Mouse (Mus musculus) layer of hippocampus, postnatal 10 days (tissue): ENCODE data around the gene Igfbp6. TPM values are rescaled to one million over a fixed set of nuclear protein-coding genes. Genes with fewer than 3 reads are reported as not detected.

Experiments
- DNase-seq, 2 experiments: peaks; one replicate each; pipeline ENCODE4 v3.0.0; 2021; ENCODE audit warnings: low spot score in 2 of 2
- total RNA-seq, 2 experiments: library from RNA; stranded (reverse); gene quantifications; 2 replicates each; pipeline ENCODE4 v1.2.3; 2021

Igfbp6 gene
- total RNA-seq, 2 experiments from 2014 or later: 2.3 to 3.1 TPM

DNA sequence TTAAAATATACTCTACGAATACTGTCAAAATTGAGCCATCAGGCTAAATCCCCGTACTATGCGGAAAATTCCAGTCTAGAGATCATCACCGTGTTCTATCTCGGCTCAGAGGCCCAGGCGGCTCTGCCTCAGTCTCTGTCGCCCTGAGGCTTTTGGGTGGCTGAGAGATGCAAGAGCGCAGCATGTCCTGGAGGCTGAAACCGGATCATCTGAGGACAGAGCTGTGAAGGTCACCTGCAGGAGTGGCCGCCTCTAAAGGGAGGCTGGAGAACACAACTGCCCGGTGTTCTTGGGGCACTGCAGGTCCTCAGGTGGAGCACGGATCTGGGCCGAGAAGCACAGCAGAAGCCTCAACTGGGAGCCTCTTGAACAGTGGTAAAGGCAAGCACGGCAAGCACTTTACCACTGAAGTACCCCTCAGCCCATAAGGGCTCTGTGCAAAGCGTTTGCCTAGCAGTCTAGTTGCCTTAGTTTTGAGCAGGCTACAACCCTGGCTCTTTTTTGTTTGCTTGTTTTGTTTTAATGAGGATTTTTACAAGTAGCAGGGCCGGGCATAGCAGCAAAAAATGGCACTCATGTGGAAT, 31.7 kb downstream of the Igfbp6 start:
- no peak for DNase-seq

DNA sequence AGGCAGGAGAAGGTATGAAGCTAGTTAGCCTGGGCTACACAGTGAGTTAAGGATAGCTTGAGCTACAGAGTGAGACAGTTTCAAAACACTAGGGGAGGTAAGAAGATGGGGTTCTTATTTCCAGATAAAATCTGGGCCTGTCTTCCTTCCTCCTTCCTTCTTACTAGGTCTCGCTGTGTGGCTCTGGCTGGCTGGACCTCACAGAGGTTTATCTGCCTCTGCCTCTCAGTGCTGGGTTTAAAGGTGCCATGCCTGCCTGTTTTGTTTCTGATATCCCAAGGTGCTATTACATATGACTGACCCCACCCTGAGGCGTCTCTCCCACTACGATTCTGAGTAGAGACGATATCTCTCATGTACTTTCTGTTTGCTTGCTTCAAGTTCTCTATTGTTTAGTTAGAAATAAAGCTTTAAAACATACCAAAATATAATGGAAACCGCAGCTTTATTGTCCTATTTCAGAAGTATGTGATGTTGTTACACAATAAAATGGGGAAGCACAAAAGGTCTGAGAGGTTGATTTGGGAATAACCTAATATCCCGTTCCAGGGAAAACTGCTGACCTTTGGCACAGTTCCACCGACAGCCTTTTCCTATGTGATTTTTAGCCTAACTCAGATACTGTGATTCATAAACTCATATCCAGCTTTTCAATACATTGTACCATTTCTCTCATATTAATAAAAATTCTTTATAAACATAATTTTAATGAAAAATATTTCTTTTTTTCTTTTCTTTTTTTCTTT, 32.6 kb downstream of the Igfbp6 start:
- DNase-seq: no peak

DNA sequence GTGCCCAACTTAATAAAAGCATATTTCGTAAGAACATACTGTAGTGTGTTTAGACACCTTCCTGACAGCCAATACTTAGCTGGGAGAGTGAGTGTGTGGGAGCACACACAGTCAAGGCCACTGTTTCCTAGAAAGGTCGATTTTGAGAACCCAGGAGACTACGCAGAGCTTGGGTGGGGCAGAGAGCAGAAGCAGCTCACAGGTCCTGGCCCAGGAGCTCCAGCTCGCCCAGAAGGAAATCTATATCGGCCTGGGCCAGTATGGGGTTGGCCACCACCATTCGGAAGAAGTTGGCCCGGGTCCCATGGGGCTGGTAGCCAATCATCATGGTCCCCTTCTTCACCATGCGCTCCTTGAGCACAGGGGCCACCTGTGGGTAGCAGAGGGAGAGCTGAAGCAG, 33.3 kb downstream of the Igfbp6 start:
- no peak for DNase-seq

DNA sequence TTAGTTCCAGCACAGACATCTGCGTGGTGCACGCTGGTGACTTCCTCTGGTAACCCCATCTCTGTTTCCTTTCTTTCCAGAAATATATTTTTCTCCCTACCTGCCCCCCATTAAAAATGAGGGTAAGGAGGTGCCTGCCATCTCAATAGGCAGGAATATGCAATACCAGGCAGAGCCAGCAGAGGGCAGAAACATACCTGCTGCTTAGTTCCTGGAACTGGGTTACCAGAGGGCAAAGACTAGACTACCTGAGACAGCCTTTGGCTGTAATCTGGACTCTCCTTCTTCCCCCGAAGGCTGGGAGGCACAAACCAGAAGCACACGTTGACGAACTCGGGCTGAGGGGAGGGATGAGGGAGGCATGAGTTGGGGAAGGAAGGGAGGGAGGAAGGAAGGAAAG, 34.1 kb downstream of the Igfbp6 start:
- peak; percentile 83 for DNase-seq

DNA sequence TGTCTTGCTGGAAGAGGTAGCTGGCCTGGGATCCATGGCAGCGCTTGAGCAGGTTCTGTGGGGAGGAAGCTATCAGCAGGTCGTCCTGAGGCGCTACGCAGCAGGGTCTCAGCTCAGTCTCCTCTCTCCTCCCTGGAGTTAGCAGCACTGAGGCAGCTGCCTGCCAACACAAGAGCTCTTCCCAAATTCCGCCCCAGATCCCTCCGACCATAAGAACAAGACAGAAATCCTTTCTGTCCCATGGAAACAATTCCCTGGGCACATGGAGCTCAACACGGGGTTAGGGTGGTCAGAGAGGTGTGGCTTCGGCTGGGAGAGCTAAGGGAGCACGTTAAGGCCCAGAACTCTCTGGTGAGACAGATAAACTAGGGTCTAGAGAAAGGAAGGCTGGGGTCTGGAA, 34.9 kb downstream of the Igfbp6 start:
- no peak for DNase-seq

DNA sequence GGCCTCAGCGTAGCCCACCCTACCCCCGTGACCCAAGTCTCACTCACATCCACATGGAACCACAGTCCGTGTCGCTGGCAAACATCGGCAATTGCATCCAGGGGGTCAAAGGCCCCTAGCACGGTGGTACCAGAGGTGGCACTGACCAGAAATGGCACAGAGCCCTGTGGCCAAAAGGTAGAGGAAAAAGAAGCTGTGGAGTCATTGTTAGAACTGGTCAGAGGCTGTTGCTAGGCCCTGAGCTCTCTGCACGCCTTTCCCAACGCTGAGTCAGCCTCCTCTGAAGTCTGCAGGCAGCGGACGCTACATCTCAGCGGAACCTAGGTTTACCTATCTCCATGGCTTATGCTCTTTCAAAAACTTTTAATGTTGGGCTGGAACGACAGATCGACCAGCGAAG, 35.8 kb downstream of the Igfbp6 start:
- DNase-seq: no peak

DNA sequence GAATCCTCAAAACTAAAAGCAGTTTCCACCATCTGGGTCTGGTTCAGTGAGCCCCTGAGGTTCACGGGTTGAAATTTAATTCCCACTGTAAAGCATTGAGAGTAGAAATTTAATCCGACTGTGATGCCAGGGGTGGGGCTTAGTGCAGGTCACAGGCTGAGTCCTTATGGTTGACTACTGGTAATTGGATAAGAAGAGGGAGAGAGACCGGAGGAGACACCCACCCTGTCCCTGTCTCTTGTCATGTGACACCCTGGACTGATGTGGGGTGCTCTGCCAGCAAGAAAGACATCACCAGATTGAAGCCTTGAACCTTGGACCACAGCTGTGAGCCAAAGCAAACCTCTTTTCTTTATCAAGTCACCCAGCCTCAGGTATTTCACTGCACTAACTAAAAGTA, 38.9 kb downstream of the Igfbp6 start:
- no peak for DNase-seq

DNA sequence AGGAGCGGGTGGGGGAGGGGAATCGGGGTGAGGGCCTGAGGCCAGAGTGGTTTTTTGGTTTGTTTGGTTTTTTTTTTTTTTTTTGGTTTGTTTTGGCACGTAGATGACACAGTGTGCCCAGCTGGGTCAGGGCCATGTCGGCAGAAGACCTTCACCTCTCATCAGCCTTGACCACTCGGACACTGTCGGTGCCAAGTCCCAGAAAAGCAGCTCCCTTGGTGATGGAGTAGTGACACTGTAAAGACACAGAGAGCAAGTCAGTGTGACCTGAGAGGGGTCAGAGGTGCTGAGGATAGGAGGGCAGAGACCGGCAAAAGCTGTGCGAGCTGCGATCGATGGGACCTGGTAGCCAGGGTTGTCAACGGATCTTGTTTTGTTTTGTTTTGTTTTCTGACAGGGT, 42.1 kb downstream of the Igfbp6 start:
- DNase-seq: no peak

DNA sequence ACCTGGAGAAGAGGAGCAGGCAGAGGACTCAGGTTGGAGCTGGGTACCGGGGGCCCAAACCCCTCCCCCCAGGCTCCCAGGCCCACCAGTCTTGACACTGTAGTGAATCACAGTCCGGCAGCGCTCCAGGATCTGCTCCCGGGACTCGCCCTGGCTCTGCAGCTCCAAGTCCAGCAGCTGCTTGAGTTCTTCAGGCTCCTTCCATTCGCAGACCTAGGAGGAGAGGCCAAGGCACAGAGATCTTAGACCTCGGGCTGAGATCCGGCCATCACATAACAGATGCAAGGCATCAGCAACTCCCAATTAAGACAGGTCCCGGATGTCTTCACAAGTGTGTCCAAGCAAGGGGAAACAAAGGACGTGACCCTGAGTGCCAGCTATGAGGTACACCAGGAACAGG, 43.9 kb downstream of the Igfbp6 start:
- no peak for DNase-seq

DNA sequence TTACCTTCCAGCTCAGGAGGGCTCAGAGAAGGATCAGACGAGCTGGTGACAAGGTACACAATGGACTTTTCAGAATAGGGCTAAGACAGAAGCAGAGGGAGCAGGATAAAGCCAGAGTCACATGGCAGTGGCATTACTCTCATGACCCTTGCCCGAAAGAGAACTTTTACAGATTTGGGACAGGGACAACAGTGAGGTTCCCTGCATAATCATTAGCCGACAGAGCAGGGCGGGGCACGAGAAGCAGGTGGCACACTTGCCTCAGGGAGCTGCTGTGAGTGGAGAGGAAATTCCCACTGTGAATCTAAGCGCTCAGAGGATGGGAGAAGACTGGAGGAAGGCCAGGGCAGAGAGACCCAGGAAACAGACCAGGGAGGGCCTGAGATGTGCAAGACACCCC, 44.7 kb downstream of the Igfbp6 start:
- DNase-seq: no peak

DNA sequence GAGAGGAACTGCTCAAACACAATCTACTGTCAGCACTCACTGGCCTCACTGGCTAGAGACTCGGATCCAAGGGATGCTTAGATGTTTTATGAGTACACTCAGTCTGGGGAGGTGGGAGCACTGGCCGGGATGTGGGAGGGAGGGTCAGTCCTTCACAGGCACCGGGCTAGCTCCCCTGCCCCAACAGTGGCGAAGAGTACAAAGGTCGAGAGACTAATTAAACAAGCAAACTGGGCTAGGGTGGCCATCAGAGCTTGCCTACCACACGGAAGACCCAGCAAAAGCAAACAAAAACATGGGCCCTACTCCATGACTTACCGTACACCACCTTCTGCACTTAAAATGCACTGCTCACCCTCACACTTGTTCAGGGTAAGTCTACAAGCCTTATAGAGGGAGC, 47.5 kb downstream of the Igfbp6 start:
- no peak for DNase-seq

DNA sequence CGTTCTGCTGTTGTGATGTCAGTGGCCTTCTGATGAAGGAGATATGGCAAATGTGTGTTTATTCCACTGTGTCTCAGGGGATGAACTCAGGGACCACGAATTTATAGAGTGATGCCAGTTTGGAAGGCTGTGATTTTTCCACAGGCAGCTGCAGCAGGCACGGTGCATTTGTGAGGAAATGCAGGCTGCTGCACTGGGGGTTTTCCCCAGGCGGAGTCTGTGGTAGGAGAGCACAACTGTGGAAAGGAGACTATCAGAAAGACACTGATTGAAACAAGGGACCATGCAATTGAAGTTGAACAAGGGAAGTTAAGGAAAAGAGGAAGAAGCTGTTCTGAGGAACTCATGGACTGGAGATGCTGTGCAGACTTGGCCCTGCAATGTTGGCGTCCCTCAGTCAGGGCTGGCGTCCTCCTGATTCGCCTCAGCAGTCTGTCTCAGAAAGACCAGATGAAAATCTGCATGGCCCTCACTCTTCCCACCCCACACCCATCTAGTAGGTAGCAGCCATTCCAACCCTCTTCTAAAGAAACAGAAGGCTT, 48.2 kb downstream of the Igfbp6 start:
- DNase-seq: no peak

DNA sequence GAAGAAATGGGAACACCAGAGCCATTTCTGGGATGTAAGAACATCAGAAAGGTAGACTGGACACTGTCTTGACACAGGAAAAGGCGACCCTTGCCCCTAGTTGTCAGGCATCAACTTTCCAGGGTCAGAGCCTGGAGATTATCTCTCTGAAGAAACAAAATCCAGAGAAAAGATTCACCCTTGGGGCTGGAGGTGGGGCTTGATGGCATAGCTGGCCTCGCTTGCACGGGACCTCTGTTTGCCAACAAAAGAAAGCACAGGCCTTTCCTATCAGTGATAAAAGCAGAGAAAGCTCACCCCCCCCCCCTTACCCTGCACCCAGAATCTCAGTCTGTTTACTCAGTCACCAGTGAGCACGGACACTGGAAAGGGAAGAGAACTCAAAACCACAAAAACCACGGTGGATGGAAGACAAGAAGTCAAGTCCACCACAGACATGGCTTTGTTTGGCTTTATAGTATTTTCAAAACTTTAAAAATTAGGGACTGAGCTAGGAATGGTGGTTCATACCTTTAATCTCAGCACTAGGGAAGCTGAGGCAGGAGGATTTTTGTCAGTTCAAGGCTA, 48.7 kb downstream of the Igfbp6 start:
- DNase-seq: no peak

DNA sequence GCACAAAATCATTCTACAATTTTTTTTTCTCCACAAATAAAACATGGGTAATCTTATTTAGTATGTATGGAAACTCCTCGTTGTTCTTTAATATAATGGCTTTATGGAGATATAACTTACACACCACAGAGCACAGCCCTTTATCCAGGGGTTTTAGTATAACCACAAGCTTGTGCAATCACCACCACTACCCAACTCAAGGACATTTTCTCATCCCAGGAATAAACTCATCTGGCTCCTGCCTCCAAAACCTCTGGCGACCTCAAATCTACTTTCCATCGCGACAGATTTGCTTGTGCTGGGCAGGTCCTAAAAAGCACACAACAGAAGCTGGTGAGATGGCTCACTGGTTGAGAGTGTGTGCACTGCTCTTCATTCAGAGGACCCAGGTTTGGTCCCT, 49.5 kb downstream of the Igfbp6 start:
- DNase-seq: no peak

DNA sequence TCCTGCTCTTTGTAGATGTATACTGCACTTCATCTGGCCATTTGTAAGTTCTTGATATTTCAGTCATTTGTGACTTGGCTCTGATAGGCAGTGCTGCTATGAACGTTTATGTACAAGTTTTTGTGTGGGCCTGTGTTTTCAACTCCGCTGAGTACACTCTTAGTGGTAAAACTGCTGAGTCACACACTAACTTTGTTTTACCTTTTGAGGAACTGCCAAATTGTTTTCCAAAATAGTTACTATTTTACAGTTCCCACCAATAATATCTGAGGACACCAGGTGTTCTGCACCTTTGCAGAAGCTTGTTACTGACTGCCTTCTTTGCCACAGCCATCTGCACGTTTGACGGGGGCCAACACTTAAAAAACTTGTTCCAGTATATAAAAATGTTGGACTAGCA, 50.3 kb downstream of the Igfbp6 start:
- DNase-seq: no peak

DNA sequence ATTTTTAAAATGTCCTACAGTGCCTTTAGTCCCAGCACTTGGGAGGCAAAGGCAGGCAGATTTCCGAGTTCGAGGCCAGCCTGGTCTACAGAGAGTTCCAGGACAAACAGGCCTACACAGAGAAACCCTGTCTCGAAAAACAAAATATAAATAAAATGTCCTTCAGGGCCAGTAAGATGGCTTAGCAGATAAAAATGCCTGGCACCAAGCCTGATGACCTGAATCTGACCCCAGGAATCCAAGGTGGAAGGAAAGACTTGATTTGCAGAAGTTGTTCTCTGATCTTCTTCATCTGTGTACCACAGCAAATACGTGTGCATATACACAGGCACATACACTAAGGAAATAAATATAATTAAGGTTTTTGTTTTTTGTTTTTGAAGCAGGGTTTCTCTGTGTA, 51.2 kb downstream of the Igfbp6 start:
- DNase-seq: no peak

DNA sequence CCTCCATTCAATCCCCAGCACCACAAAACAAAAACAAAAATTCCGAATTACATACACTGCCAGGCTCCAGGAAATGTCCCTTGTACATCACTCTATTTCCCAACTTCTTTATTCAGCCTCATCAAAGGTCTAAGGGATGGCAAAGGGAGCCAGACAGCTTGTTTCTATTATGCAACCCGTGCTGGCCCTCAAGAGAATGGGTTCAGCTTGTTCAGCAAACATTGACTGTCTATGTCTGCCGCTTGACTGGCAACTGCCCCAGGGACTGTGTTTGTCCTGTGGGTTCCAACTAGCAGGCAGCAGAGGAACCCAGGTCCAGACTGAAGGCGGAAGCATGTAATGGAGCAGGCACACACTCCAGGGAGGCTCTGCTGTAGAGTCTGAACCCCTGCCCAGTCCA, 54.7 kb downstream of the Igfbp6 start:
- DNase-seq: no peak

Other genes with a start within 250 kb of the Igfbp6 start
- not detected for gene Krt4, start 219.6 kb upstream of the Igfbp6 start, total RNA-seq
- gene Krt79, start 204.0 kb upstream of the Igfbp6 start, total RNA-seq: under 1 TPM; 0.34 to 0.51 TPM
- not detected for gene Krt78, start 190.1 kb upstream of the Igfbp6 start, total RNA-seq
- gene Krt8, start 139.9 kb upstream of the Igfbp6 start, total RNA-seq: under 1 TPM in 1 of 2 experiments, not detected in 1; 0.71 TPM
- gene Krt18, start 116.2 kb upstream of the Igfbp6 start, total RNA-seq: 1 to 10 TPM in 1 of 2 experiments, under 1 TPM in 1; 0.85 to 1.6 TPM
- 100 to 1,000 TPM; 178 to 181 TPM for gene Eif4b, start 70.6 kb upstream of the Igfbp6 start, total RNA-seq
- 10 to 100 TPM; 13.4 to 16.8 TPM for gene Tns2, start 43.9 kb upstream of the Igfbp6 start, total RNA-seq
- gene Spryd3, start 8.1 kb upstream of the Igfbp6 start, total RNA-seq: 100 to 1,000 TPM; 148 to 163 TPM
- gene Soat2, start 6.2 kb downstream of the Igfbp6 start, total RNA-seq: not detected
- gene Zfp740, start 58.9 kb downstream of the Igfbp6 start, total RNA-seq: 10 to 100 TPM; 64.4 to 68.3 TPM
- 10 to 100 TPM; 33.0 to 38.7 TPM for gene Csad, start 60.4 kb downstream of the Igfbp6 start, total RNA-seq
- gene Itgb7, start 87.6 kb downstream of the Igfbp6 start, total RNA-seq: 1 to 10 TPM; 1.3 to 2.5 TPM
- 10 to 100 TPM; 12.5 to 15.6 TPM for gene Rarg, start 113.2 kb downstream of the Igfbp6 start, total RNA-seq
- not detected for gene Gm9918, start 126.2 kb downstream of the Igfbp6 start, total RNA-seq
- 10 to 100 TPM; 33.3 to 33.9 TPM for gene Mfsd5, start 135.1 kb downstream of the Igfbp6 start, total RNA-seq
- gene Espl1, start 151.9 kb downstream of the Igfbp6 start, total RNA-seq: 1 to 10 TPM; 4.5 to 6.2 TPM
- gene Pfdn5, start 181.8 kb downstream of the Igfbp6 start, total RNA-seq: 100 to 1,000 TPM; 379 to 390 TPM
- 10 to 100 TPM; 61.8 to 62.8 TPM for gene Myg1, start 187.3 kb downstream of the Igfbp6 start, total RNA-seq
- gene Aaas, start 206.4 kb downstream of the Igfbp6 start, total RNA-seq: 10 to 100 TPM; 23.2 to 26.3 TPM
- under 1 TPM; 0.18 to 0.27 TPM for gene Sp7, start 222.8 kb downstream of the Igfbp6 start, total RNA-seq